Mouse (Mus musculus) left cerebral cortex, adult 8-10 months (tissue): Measurements from ENCODE around the gene Vps13d. TPM values are rescaled to one million over a fixed set of nuclear protein-coding genes. Genes with fewer than 3 reads are reported as not detected.

Experiments
- DNase-seq, 2 experiments: peaks; one replicate each; pipeline ENCODE4 v3.0.0; 2022; ENCODE audit warnings: low spot score in 2 of 2
- total RNA-seq, 4 experiments: library from RNA; stranded (reverse); gene quantifications; 2 replicates each; pipeline ENCODE4 v1.2.4; 2022

Vps13d gene
- total RNA-seq, 4 experiments from 2014 or later = 57.5 to 69.7 (median 65.1) TPM

GRCm38 (mm10) chr4:145150345-145151102, 44.3 kb downstream of the Vps13d start:
- no peak for DNase-seq

GRCm38 (mm10) chr4:145147006-145147961, 47.5 kb downstream of the Vps13d start:
- DNase-seq = no peak

GRCm38 (mm10) chr4:145143533-145143932, 51.3 kb downstream of the Vps13d start:
- DNase-seq = no peak

GRCm38 (mm10) chr4:145136705-145137104, 58.1 kb downstream of the Vps13d start:
- no peak for DNase-seq

- no peak for DNase-seq
These were observed 59.3 kb downstream of the Vps13d start for GRCm38 (mm10) chr4:145135473-145135872.

GRCm38 (mm10) chr4:145130772-145131171, 64.0 kb downstream of the Vps13d start:
- DNase-seq = no peak

- peak in 1 of 2 experiments; percentile 76 for DNase-seq
These were observed 64.8 kb downstream of the Vps13d start for GRCm38 (mm10) chr4:145129956-145130548.

- DNase-seq = no peak
These were observed 69.2 kb downstream of the Vps13d start for GRCm38 (mm10) chr4:145125463-145126220.

- DNase-seq = no peak
These were observed 70.4 kb downstream of the Vps13d start for GRCm38 (mm10) chr4:145124419-145124818.

- DNase-seq = no peak
These were observed 83.2 kb downstream of the Vps13d start for GRCm38 (mm10) chr4:145111641-145112040.

GRCm38 (mm10) chr4:145110736-145111135, 84.1 kb downstream of the Vps13d start:
- DNase-seq = no peak

GRCm38 (mm10) chr4:145106796-145107195, 88.0 kb downstream of the Vps13d start:
- no peak for DNase-seq

- no peak for DNase-seq
These were observed 89.5 kb downstream of the Vps13d start for GRCm38 (mm10) chr4:145105319-145105718.

GRCm38 (mm10) chr4:145104917-145105316, 89.9 kb downstream of the Vps13d start:
- DNase-seq = peak in 1 of 2 experiments; percentile 36

- DNase-seq = no peak
These were observed 91.2 kb downstream of the Vps13d start for GRCm38 (mm10) chr4:145103617-145104016.

GRCm38 (mm10) chr4:145101823-145102718, 92.7 kb downstream of the Vps13d start:
- DNase-seq = no peak

- no peak for DNase-seq
These were observed 95.0 kb downstream of the Vps13d start for GRCm38 (mm10) chr4:145099853-145100252.

- DNase-seq = no peak
These were observed 95.5 kb downstream of the Vps13d start for GRCm38 (mm10) chr4:145099344-145099743.

- DNase-seq = no peak
These were observed 96.8 kb downstream of the Vps13d start for GRCm38 (mm10) chr4:145097974-145098373.

- DNase-seq = peak in 1 of 2 experiments; percentile 33
These were observed 98.2 kb downstream of the Vps13d start for GRCm38 (mm10) chr4:145096481-145097039.
